Mouse (Mus musculus): ENCODE data around the gene Hbb-bh2. TPM values are rescaled to one million over a fixed set of nuclear protein-coding genes. Genes with fewer than 3 reads are reported as not detected.

The Hbb-bh2 gene
- polyA plus RNA-seq (2014; fragmentation: Illumina TruSeq; extraction: RNeasy Lipid Tissue Mini Kit (QIAGEN cat#74804); ENCODE audit: low read depth, low replicate concordance) = not detected

GRCm38 (mm10) chr7:103840268-103840667 lies at the start of gene Hbb-bh2:
Gene Hbb-bh2, minus strand, starts transcription at chr7:103840520.

GRCm38 (mm10) chr7:103886152-103886551 lies 45.8 kb upstream of the Hbb-bh2 start, which contains the start of gene Olfr66:
Gene Olfr66, minus strand, starts transcription at chr7:103886252.

GRCm38 (mm10) chr7:103853090-103853489 lies 12.8 kb upstream of the Hbb-bh2 start, which contains the start of gene Hbb-y:
Gene Hbb-y, minus strand, starts transcription at chr7:103853216.

GRCm38 (mm10) chr7:103843034-103843433 lies 2.7 kb upstream of the Hbb-bh2 start, which contains the start of gene Hbb-bh1:
Gene Hbb-bh1, minus strand, starts transcription at chr7:103843164.

GRCm38 (mm10) chr7:103827808-103828207 lies 12.5 kb downstream of the Hbb-bh2 start, which contains the start of gene Hbb-bs:
Gene Hbb-bs, minus strand, starts transcription at chr7:103828096.

GRCm38 (mm10) chr7:103813766-103814165 lies 26.6 kb downstream of the Hbb-bh2 start, which contains the start of gene Hbb-bt:
Gene Hbb-bt, minus strand, starts transcription at chr7:103813996.

GRCm38 (mm10) chr7:103791721-103792120 lies 48.6 kb downstream of the Hbb-bh2 start, which contains the start of gene Olfr67:
Gene Olfr67, minus strand, starts transcription at chr7:103791821.

Other genes with a start within 250 kb of the Hbb-bh2 start
- not detected for gene Olfr619, start 239.9 kb downstream of the Hbb-bh2 start, polyA plus RNA-seq (2014; fragmentation: Illumina TruSeq; extraction: RNeasy Lipid Tissue Mini Kit (QIAGEN cat#74804); ENCODE audit: low read depth, low replicate concordance)
- not detected for gene Olfr620, start 228.0 kb downstream of the Hbb-bh2 start, polyA plus RNA-seq (2014; fragmentation: Illumina TruSeq; extraction: RNeasy Lipid Tissue Mini Kit (QIAGEN cat#74804); ENCODE audit: low read depth, low replicate concordance)
- not detected for gene Olfr622, start 197.8 kb downstream of the Hbb-bh2 start, polyA plus RNA-seq (2014; fragmentation: Illumina TruSeq; extraction: RNeasy Lipid Tissue Mini Kit (QIAGEN cat#74804); ENCODE audit: low read depth, low replicate concordance)
- not detected for gene Olfr623, start 176.8 kb downstream of the Hbb-bh2 start, polyA plus RNA-seq (2014; fragmentation: Illumina TruSeq; extraction: RNeasy Lipid Tissue Mini Kit (QIAGEN cat#74804); ENCODE audit: low read depth, low replicate concordance)
- gene Olfr624, start 169.3 kb downstream of the Hbb-bh2 start, polyA plus RNA-seq (2014; fragmentation: Illumina TruSeq; extraction: RNeasy Lipid Tissue Mini Kit (QIAGEN cat#74804); ENCODE audit: low read depth, low replicate concordance) = not detected
- gene Olfr625-ps1, start 157.8 kb downstream of the Hbb-bh2 start, polyA plus RNA-seq (2014; fragmentation: Illumina TruSeq; extraction: RNeasy Lipid Tissue Mini Kit (QIAGEN cat#74804); ENCODE audit: low read depth, low replicate concordance) = not detected
- not detected for gene Olfr243, start 125.8 kb downstream of the Hbb-bh2 start, polyA plus RNA-seq (2014; fragmentation: Illumina TruSeq; extraction: RNeasy Lipid Tissue Mini Kit (QIAGEN cat#74804); ENCODE audit: low read depth, low replicate concordance)
- gene Olfr628, start 110.1 kb downstream of the Hbb-bh2 start, polyA plus RNA-seq (2014; fragmentation: Illumina TruSeq; extraction: RNeasy Lipid Tissue Mini Kit (QIAGEN cat#74804); ENCODE audit: low read depth, low replicate concordance) = not detected
- not detected for gene Olfr629, start 95.6 kb downstream of the Hbb-bh2 start, polyA plus RNA-seq (2014; fragmentation: Illumina TruSeq; extraction: RNeasy Lipid Tissue Mini Kit (QIAGEN cat#74804); ENCODE audit: low read depth, low replicate concordance)
- gene Olfr630, start 83.2 kb downstream of the Hbb-bh2 start, polyA plus RNA-seq (2014; fragmentation: Illumina TruSeq; extraction: RNeasy Lipid Tissue Mini Kit (QIAGEN cat#74804); ENCODE audit: low read depth, low replicate concordance) = not detected
- not detected for gene Olfr69, start 68.9 kb downstream of the Hbb-bh2 start, polyA plus RNA-seq (2014; fragmentation: Illumina TruSeq; extraction: RNeasy Lipid Tissue Mini Kit (QIAGEN cat#74804); ENCODE audit: low read depth, low replicate concordance)
- not detected for gene Olfr68, start 60.8 kb downstream of the Hbb-bh2 start, polyA plus RNA-seq (2014; fragmentation: Illumina TruSeq; extraction: RNeasy Lipid Tissue Mini Kit (QIAGEN cat#74804); ENCODE audit: low read depth, low replicate concordance)
- gene Olfr67, start 48.7 kb downstream of the Hbb-bh2 start, polyA plus RNA-seq (2014; fragmentation: Illumina TruSeq; extraction: RNeasy Lipid Tissue Mini Kit (QIAGEN cat#74804); ENCODE audit: low read depth, low replicate concordance) = not detected
- gene Hbb-bt, start 26.5 kb downstream of the Hbb-bh2 start, polyA plus RNA-seq (2014; fragmentation: Illumina TruSeq; extraction: RNeasy Lipid Tissue Mini Kit (QIAGEN cat#74804); ENCODE audit: low read depth, low replicate concordance) = 792 TPM
- 6,129 TPM for gene Hbb-bs, start 12.4 kb downstream of the Hbb-bh2 start, polyA plus RNA-seq (2014; fragmentation: Illumina TruSeq; extraction: RNeasy Lipid Tissue Mini Kit (QIAGEN cat#74804); ENCODE audit: low read depth, low replicate concordance)
- not detected for gene Hbb-bh1, start 2.6 kb upstream of the Hbb-bh2 start, polyA plus RNA-seq (2014; fragmentation: Illumina TruSeq; extraction: RNeasy Lipid Tissue Mini Kit (QIAGEN cat#74804); ENCODE audit: low read depth, low replicate concordance)
- gene Hbb-y, start 12.7 kb upstream of the Hbb-bh2 start, polyA plus RNA-seq (2014; fragmentation: Illumina TruSeq; extraction: RNeasy Lipid Tissue Mini Kit (QIAGEN cat#74804); ENCODE audit: low read depth, low replicate concordance) = not detected
- not detected for gene Olfr66, start 45.7 kb upstream of the Hbb-bh2 start, polyA plus RNA-seq (2014; fragmentation: Illumina TruSeq; extraction: RNeasy Lipid Tissue Mini Kit (QIAGEN cat#74804); ENCODE audit: low read depth, low replicate concordance)
- gene Olfr64, start 54.0 kb upstream of the Hbb-bh2 start, polyA plus RNA-seq (2014; fragmentation: Illumina TruSeq; extraction: RNeasy Lipid Tissue Mini Kit (QIAGEN cat#74804); ENCODE audit: low read depth, low replicate concordance) = not detected
- gene Olfr65, start 63.0 kb upstream of the Hbb-bh2 start, polyA plus RNA-seq (2014; fragmentation: Illumina TruSeq; extraction: RNeasy Lipid Tissue Mini Kit (QIAGEN cat#74804); ENCODE audit: low read depth, low replicate concordance) = not detected
- not detected for gene Olfr631, start 88.3 kb upstream of the Hbb-bh2 start, polyA plus RNA-seq (2014; fragmentation: Illumina TruSeq; extraction: RNeasy Lipid Tissue Mini Kit (QIAGEN cat#74804); ENCODE audit: low read depth, low replicate concordance)
- not detected for gene Olfr632, start 93.8 kb upstream of the Hbb-bh2 start, polyA plus RNA-seq (2014; fragmentation: Illumina TruSeq; extraction: RNeasy Lipid Tissue Mini Kit (QIAGEN cat#74804); ENCODE audit: low read depth, low replicate concordance)
- not detected for gene Olfr633, start 103.9 kb upstream of the Hbb-bh2 start, polyA plus RNA-seq (2014; fragmentation: Illumina TruSeq; extraction: RNeasy Lipid Tissue Mini Kit (QIAGEN cat#74804); ENCODE audit: low read depth, low replicate concordance)
- gene Olfr635, start 130.6 kb upstream of the Hbb-bh2 start, polyA plus RNA-seq (2014; fragmentation: Illumina TruSeq; extraction: RNeasy Lipid Tissue Mini Kit (QIAGEN cat#74804); ENCODE audit: low read depth, low replicate concordance) = not detected
- not detected for gene Olfr638, start 158.2 kb upstream of the Hbb-bh2 start, polyA plus RNA-seq (2014; fragmentation: Illumina TruSeq; extraction: RNeasy Lipid Tissue Mini Kit (QIAGEN cat#74804); ENCODE audit: low read depth, low replicate concordance)
- gene Olfr639, start 176.8 kb upstream of the Hbb-bh2 start, polyA plus RNA-seq (2014; fragmentation: Illumina TruSeq; extraction: RNeasy Lipid Tissue Mini Kit (QIAGEN cat#74804); ENCODE audit: low read depth, low replicate concordance) = not detected
- gene Olfr640, start 185.1 kb upstream of the Hbb-bh2 start, polyA plus RNA-seq (2014; fragmentation: Illumina TruSeq; extraction: RNeasy Lipid Tissue Mini Kit (QIAGEN cat#74804); ENCODE audit: low read depth, low replicate concordance) = not detected
- not detected for gene Olfr641, start 194.9 kb upstream of the Hbb-bh2 start, polyA plus RNA-seq (2014; fragmentation: Illumina TruSeq; extraction: RNeasy Lipid Tissue Mini Kit (QIAGEN cat#74804); ENCODE audit: low read depth, low replicate concordance)
- not detected for gene Olfr642, start 212.1 kb upstream of the Hbb-bh2 start, polyA plus RNA-seq (2014; fragmentation: Illumina TruSeq; extraction: RNeasy Lipid Tissue Mini Kit (QIAGEN cat#74804); ENCODE audit: low read depth, low replicate concordance)
- not detected for gene 4930516K23Rik, start 220.9 kb upstream of the Hbb-bh2 start, polyA plus RNA-seq (2014; fragmentation: Illumina TruSeq; extraction: RNeasy Lipid Tissue Mini Kit (QIAGEN cat#74804); ENCODE audit: low read depth, low replicate concordance)
- not detected for gene Olfr644, start 231.3 kb upstream of the Hbb-bh2 start, polyA plus RNA-seq (2014; fragmentation: Illumina TruSeq; extraction: RNeasy Lipid Tissue Mini Kit (QIAGEN cat#74804); ENCODE audit: low read depth, low replicate concordance)
- not detected for gene Olfr645, start 244.9 kb upstream of the Hbb-bh2 start, polyA plus RNA-seq (2014; fragmentation: Illumina TruSeq; extraction: RNeasy Lipid Tissue Mini Kit (QIAGEN cat#74804); ENCODE audit: low read depth, low replicate concordance)

All from heart, adult 10 weeks (tissue).